Mouse (Mus musculus) neural tube, embryonic 14.5 days (tissue): ENCODE data around the gene Tarsl2. TPM values are rescaled to one million over a fixed set of nuclear protein-coding genes. Genes with fewer than 3 reads are reported as not detected.

Experiments used
- ATAC-seq: fragments of 200-750 bp; cut with Nextera tagmentation; 2 replicates; pipeline ENCODE4 v1.8.0; 2017; ENCODE audit warnings: low read depth, mild to moderate bottlenecking, moderate TSS enrichment, moderate library complexity
- H3K27ac ChIP-seq: fragments of 300-500 bp; sonication (generic); 2 replicates; pipeline ENCODE4 v1.5.1; 2014; ENCODE audit warnings: low read depth, mild to moderate bottlenecking, control low read depth, low read length, moderate library complexity, mixed read lengths
- H3K27me3 ChIP-seq: fragments of 300-500 bp; sonication (generic); 2 replicates; pipeline ENCODE4 v1.6.1; 2014; ENCODE audit warnings: low read length; ENCODE audit not compliant: control insufficient read depth, insufficient read depth
- H3K36me3 ChIP-seq: fragments of 300-500 bp; sonication (generic); 2 replicates; pipeline ENCODE4 v1.6.1; 2014; ENCODE audit warnings: low read length, mixed read lengths; ENCODE audit not compliant: control insufficient read depth, insufficient read depth
- H3K4me1 ChIP-seq: fragments of 300-500 bp; sonication (generic); 2 replicates; pipeline ENCODE4 v1.6.1; 2014; ENCODE audit warnings: low read length; ENCODE audit not compliant: control insufficient read depth, insufficient read depth
- H3K4me2 ChIP-seq: fragments of 300-500 bp; sonication (generic); 2 replicates; pipeline ENCODE4 v1.6.1; 2014; ENCODE audit warnings: mild to moderate bottlenecking, low read depth, low read length, control low read depth
- H3K4me3 ChIP-seq: fragments of 300-500 bp; sonication (generic); 2 replicates; pipeline ENCODE4 v1.5.1; 2014; ENCODE audit warnings: low read depth, low read length, control low read depth, mixed read lengths
- H3K9ac ChIP-seq: fragments of 300-500 bp; sonication (generic); replicated peaks from 2 replicates; pipeline ENCODE4 v1.6.1; 2014; ENCODE audit warnings: low read depth, mild to moderate bottlenecking, control low read depth, low read length, mixed read lengths
- H3K9me3 ChIP-seq: fragments of 300-500 bp; sonication (generic); 2 replicates; pipeline ENCODE4 v1.6.1; 2016; ENCODE audit warnings: low read length; ENCODE audit not compliant: control insufficient read depth
- WGBS: fragments of 180-500 bp; shearing (Covaris S2); extraction: QIAGEN DNeasy Blood & Tissue Kit; methylation state at CpG from one replicate; pipeline ENCODE4 v1.1.7; 2014; 5-methylcytosine and 5-hydroxymethylcytosine counted together
- polyA plus RNA-seq: library from polyadenylated mRNA; unstranded; fragments of >200 nt; fragmentation: Nextera tagmentation; extraction: Ambion mirVana; gene quantifications from 2 replicates; pipeline ENCODE4 v1.2.1, GENCODE M21; 2014

The Tarsl2 gene
- polyA plus RNA-seq, 1 experiment from 2014 or later = 25.0 TPM

DNA sequence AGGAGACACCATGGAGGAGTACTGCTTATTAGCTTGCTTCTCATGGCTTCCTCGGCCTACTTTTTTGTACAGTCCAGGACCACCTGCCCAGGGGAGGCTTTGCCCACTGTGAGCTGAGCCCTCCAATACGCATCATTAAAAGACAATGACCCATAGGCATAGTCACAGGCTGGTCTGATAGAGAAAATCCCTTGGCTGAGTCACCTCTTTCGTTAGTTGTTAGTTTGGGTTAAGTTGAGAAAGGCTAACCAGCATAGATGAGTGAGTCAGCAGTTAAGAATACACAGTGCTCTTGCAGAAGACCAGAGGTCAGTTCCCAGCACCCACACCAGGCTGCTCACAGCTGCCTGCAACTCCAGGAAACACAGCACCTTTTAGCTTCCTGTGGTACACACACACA is 21.4 kb upstream of the Tarsl2 start:
- 91% methylated on average over 3 of the region's 3 CpGs for WGBS
- H3K4me3 ChIP-seq = no peak overlapping the region
- H3K36me3 ChIP-seq = no peaks in the 10 kb centered on the region
- no peak overlapping the region for H3K27ac ChIP-seq
- H3K4me1 ChIP-seq = no peaks in the 10 kb centered on the region
- ATAC-seq = no peak
- no peaks in the 10 kb centered on the region for H3K27me3 ChIP-seq
- no peaks in the 10 kb centered on the region for H3K9me3 ChIP-seq
- H3K4me2 ChIP-seq = no peak overlapping the region
- no peak overlapping the region for H3K9ac ChIP-seq

DNA sequence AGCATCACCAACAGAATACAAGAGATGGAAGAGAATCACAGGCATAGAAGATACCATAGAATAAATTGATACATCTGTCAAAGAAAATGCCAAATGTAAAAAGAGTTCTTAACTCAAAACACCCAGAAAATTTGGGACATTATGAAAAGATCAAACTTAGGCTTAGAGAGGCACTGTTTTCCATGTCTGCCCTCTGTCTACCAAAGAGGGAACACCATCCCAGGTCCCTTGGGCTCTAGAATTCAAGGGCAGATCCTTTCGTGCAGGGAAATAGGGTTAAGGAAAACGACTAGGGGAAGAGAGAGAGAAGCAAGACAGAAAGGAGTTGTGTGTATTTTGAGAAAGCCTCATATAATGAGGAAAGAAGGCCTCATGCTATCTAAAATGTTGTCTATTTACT is 19.2 kb upstream of the Tarsl2 start:
- Histone ChIP-seq H3K9ac (no peak overlapping the region), H3K4me3 (no peak overlapping the region), H3K36me3 (no peaks in the 10 kb centered on the region), H3K4me2 (no peak overlapping the region), H3K9me3 (no peaks in the 10 kb centered on the region), H3K4me1 (no peaks in the 10 kb centered on the region), H3K27me3 (no peaks in the 10 kb centered on the region), H3K27ac (no peak overlapping the region)
- 55% methylated on average over 2 of the region's 2 CpGs for WGBS
- no peak for ATAC-seq

- Histone ChIP-seq H3K27me3 (no peaks in the 10 kb centered on the region), H3K36me3 (no peaks in the 10 kb centered on the region), H3K4me1 (no peaks in the 10 kb centered on the region), H3K4me2 (no peak overlapping the region), H3K9me3 (no peaks in the 10 kb centered on the region), H3K27ac (no peak overlapping the region), H3K9ac (no peak overlapping the region), H3K4me3 (no peak overlapping the region)
- 88% methylated on average over 1 of the region's 1 CpGs for WGBS
- ATAC-seq = no peak
Observed at GRCm38 (mm10) chr7:65629846-65630245, 14.9 kb upstream of the Tarsl2 start.

- Histone ChIP-seq H3K9me3 (no peaks in the 10 kb centered on the region), H3K9ac (no peak overlapping the region), H3K4me2 (no peak overlapping the region), H3K27me3 (no peaks in the 10 kb centered on the region), H3K36me3 (no peaks in the 10 kb centered on the region), H3K27ac (no peak overlapping the region), H3K4me3 (no peak overlapping the region), H3K4me1 (no peaks in the 10 kb centered on the region)
- 62% methylated on average over 5 of the region's 5 CpGs for WGBS
- no peak for ATAC-seq
Observed at GRCm38 (mm10) chr7:65630661-65631060, 14.0 kb upstream of the Tarsl2 start.

GRCm38 (mm10) chr7:65635831-65636230 is 8.9 kb upstream of the Tarsl2 start:
- Histone ChIP-seq H3K9ac (no peak overlapping the region), H3K4me3 (no peak overlapping the region), H3K27me3 (no peaks in the 10 kb centered on the region), H3K9me3 (no peaks in the 10 kb centered on the region), H3K36me3 (no peaks in the 10 kb centered on the region), H3K4me1 (no peaks in the 10 kb centered on the region), H3K27ac (no peak overlapping the region), H3K4me2 (no peak overlapping the region)
- WGBS = 94% methylated on average over 6 of the region's 6 CpGs
- ATAC-seq = no peak

- Histone ChIP-seq H3K4me2 (no peak overlapping the region), H3K4me3 (no peak overlapping the region)
- 80% methylated on average over 7 of the region's 7 CpGs for WGBS
Observed at GRCm38 (mm10) chr7:65636356-65636880, 8.3 kb upstream of the Tarsl2 start.

DNA sequence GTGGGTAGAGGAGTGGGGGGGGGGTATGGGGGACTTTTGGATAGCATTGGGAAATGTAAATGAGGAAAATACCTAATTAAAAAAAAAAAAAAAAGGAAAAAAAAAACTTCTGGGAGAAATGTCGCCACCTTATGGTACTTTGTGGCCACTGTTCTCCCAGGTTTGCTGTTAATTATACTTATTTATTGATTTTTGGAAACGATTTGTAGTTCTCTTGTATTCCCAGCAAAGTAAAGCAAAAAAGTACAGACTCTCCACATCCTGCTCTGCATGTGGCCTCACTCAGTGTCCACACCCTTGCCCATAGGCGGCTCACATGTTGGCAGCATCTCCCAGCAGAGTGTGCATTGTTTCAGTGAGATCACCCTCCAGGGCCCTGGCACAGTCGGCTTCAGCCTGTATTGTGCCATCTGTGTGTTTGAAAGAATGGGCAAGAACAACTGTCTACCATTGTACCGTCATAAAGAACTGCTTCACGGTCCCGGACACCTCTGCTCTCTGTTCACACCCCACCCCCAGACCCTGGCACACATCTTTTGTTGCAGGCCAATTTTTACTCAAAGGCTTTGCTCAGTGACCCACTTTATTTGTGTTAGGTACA is 6.4 kb upstream of the Tarsl2 start:
- no peak overlapping the region for H3K4me2 ChIP-seq
- no peak overlapping the region for H3K4me3 ChIP-seq
- no peaks in the 10 kb centered on the region for H3K4me1 ChIP-seq
- H3K27ac ChIP-seq = no peak overlapping the region
- H3K9me3 ChIP-seq = no peaks in the 10 kb centered on the region
- no peak; the same call in 1 of the 2 replicates for ATAC-seq
- H3K9ac ChIP-seq = no peak overlapping the region
- H3K36me3 ChIP-seq = no peaks in the 10 kb centered on the region
- WGBS = 45% methylated on average over 7 of the region's 7 CpGs
- H3K27me3 ChIP-seq = no peaks in the 10 kb centered on the region

More at GRCm38 (mm10) chr7:65636356-65636880, 8.3 kb upstream of the Tarsl2 start:
- H3K9me3 ChIP-seq = no peaks in the 10 kb centered on the region
- H3K9ac ChIP-seq = no peak overlapping the region
- no peaks in the 10 kb centered on the region for H3K36me3 ChIP-seq
- no peak for ATAC-seq
- no peaks in the 10 kb centered on the region for H3K4me1 ChIP-seq
- H3K27ac ChIP-seq = no peak overlapping the region
- H3K27me3 ChIP-seq = no peaks in the 10 kb centered on the region

GRCm38 (mm10) chr7:65639821-65640382 is 4.8 kb upstream of the Tarsl2 start:
- H3K27ac ChIP-seq = no peak overlapping the region
- no peaks in the 10 kb centered on the region for H3K36me3 ChIP-seq
- no peaks in the 10 kb centered on the region for H3K9me3 ChIP-seq
- no peaks in the 10 kb centered on the region for H3K27me3 ChIP-seq
- no peak overlapping the region for H3K4me3 ChIP-seq
- no peak for ATAC-seq
- no peaks in the 10 kb centered on the region for H3K4me1 ChIP-seq
- 79% methylated on average over 6 of the region's 6 CpGs for WGBS
- H3K4me2 ChIP-seq = no peak overlapping the region
- no peak overlapping the region for H3K9ac ChIP-seq

GRCm38 (mm10) chr7:65640672-65641071 is 4.0 kb upstream of the Tarsl2 start:
- no peaks in the 10 kb centered on the region for H3K36me3 ChIP-seq
- H3K4me1 ChIP-seq = 0 out of 2 replicates have a peak, but pooled peaks cover 2% of the 10 kb centered on the region
- H3K9ac ChIP-seq = no peak overlapping the region
- H3K27ac ChIP-seq = no peak overlapping the region
- no peaks in the 10 kb centered on the region for H3K9me3 ChIP-seq
- no peak overlapping the region for H3K4me3 ChIP-seq
- H3K27me3 ChIP-seq = no peaks in the 10 kb centered on the region
- no peak for ATAC-seq
- H3K4me2 ChIP-seq = no peak overlapping the region
- 85% methylated on average over 6 of the region's 6 CpGs for WGBS
